Mouse (Mus musculus) kidney, adult 2 months (tissue): Measurements from ENCODE around the gene Grik1.

Experiments
- CTCF ChIP-seq: fragments of 200-500 bp; conservative IDR thresholded peaks from 2 replicates; pipeline ENCODE4 v1.5.1; 2011; ENCODE audit warnings: low read depth, mild to moderate bottlenecking, control low read depth, low read length, moderate library complexity, mixed read lengths; ENCODE audit not compliant: insufficient read depth, insufficient read length
- POLR2A ChIP-seq: fragments of 200-500 bp; IDR thresholded peaks from one replicate; pipeline ENCODE4 v1.6.1; 2011; ENCODE audit warnings: low read depth, low read length, control low read depth

DNA sequence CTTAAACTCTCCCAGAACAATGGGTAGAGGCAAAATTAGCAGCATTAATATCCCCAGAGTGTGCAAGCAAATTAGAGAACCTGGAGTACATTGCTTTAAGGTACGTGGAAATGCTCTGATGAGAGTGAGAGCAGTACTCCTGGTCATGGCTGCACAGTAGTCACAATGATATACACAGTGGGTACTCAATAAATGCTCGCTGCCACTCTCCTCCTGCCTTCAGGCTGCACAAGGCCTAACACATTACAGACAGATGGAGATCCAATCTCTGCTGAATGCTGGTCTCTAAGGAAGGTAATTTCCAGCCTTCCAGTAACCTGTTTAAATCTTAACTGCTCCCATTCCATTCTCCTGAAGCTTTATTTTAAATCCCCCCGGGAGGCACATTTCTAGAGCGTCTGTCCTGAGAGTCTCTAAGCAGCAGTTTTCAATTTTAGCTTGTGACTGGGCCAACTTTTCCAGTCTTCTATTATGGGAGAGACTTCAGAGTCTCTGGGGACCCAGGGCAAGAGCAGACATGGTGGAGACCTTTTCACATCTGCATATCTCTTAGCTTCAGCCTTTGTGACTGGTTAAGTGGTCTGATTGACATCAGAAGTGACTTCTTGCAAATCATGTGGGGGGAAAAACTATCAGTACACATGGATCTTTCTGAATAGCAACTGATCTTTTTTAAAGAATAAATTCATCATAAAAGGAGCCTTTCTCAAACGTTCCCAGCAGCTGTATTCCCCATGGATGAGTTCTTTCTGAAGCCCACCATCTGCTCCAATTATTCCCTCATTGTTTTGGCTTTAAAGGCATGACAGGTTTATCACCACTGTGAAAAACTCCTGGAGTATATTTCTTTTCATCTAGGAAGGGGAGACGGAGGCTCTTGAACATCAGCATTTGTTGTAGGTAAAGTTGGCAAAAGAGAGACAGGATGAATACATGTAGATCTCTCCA, 373.6 kb downstream of the Grik1 start:
- TF ChIP-seq POLR2A (no peak), CTCF (no peak)
